Comparison of ENCODE assay signal across 8 mouse cellular contexts in genomic region chr5:92809416-92809750, GRCm38 (mm10).
DNase-seq lines count a peak whose midpoint lies in the region; ATAC-seq and TF ChIP-seq lines count a peak whose summit lies in the region.

No protein-coding gene starts in this region.

- intact Hi-C loops in heart, postnatal 10 days (cut with DNase I): loop anchor here (5.0 kb wide), 1 partner anchor 52 kb away; no protein-coding TSS in a partner anchor

- no peaks in the 10 kb centered on the region for H3K36me3 ChIP-seq in heart, postnatal 0 days (replicated peaks; ENCODE audit: control insufficient read depth, insufficient read depth, low read length)
- no peaks in the 10 kb centered on the region for H3K36me3 ChIP-seq in embryonic facial prominence, embryonic 13.5 days
- no peaks in the 10 kb centered on the region for H3K36me3 ChIP-seq in intestine, embryonic 14.5 days (ENCODE audit: control insufficient read depth, insufficient read depth, low read length)
- H3K36me3 ChIP-seq in midbrain, embryonic 14.5 days (ENCODE audit: control insufficient read depth, insufficient read depth, low read length): no peaks in the 10 kb centered on the region

- peak overlapping the region; percentile 65 for H3K4me2 ChIP-seq in heart, postnatal 0 days (ENCODE audit: low read depth, low read length)
- H3K4me2 ChIP-seq in embryonic facial prominence, embryonic 13.5 days: peak overlapping the region; percentile 63
- H3K4me2 ChIP-seq in intestine, embryonic 14.5 days (ENCODE audit: low read length): peak overlapping the region; percentile 58
- H3K4me2 ChIP-seq in midbrain, embryonic 14.5 days (ENCODE audit: low read length): peak overlapping the region; percentile 58

- no peaks in the 10 kb centered on the region for H3K27me3 ChIP-seq in heart, postnatal 0 days (ENCODE audit: control insufficient read depth, insufficient read depth, low read length)
- H3K27me3 ChIP-seq in embryonic facial prominence, embryonic 13.5 days: peaks cover 16% of the 10 kb centered on the region
- no peaks in the 10 kb centered on the region for H3K27me3 ChIP-seq in intestine, embryonic 14.5 days (replicated peaks; ENCODE audit: control insufficient read depth, insufficient read depth, low read length)
- peaks cover 4% of the 10 kb centered on the region; the same call in 1 of the 2 replicates for H3K27me3 ChIP-seq in midbrain, embryonic 14.5 days (ENCODE audit: control insufficient read depth, insufficient read depth, low read length)

- H3K4me3 ChIP-seq in heart, postnatal 0 days (ENCODE audit: low read depth, low read length): peak overlapping the region; percentile 56
- H3K4me3 ChIP-seq in embryonic facial prominence, embryonic 13.5 days: peak overlapping the region; percentile 39
- H3K4me3 ChIP-seq in intestine, embryonic 14.5 days (ENCODE audit: low read depth, low read length): peak overlapping the region; percentile 26; the same call in 1 of the 2 replicates
- peak overlapping the region; percentile 26 for H3K4me3 ChIP-seq in midbrain, embryonic 14.5 days (replicated peaks; ENCODE audit: low read depth, low read length)

- H3K4me1 ChIP-seq in heart, postnatal 0 days (ENCODE audit: control insufficient read depth, insufficient read depth): peaks cover 30% of the 10 kb centered on the region
- H3K4me1 ChIP-seq in embryonic facial prominence, embryonic 13.5 days: peaks cover 30% of the 10 kb centered on the region
- peaks cover 41% of the 10 kb centered on the region for H3K4me1 ChIP-seq in intestine, embryonic 14.5 days (replicated peaks; ENCODE audit: control insufficient read depth, insufficient read depth, low read length)
- peaks cover 14% of the 10 kb centered on the region; the same call in 1 of the 2 replicates for H3K4me1 ChIP-seq in midbrain, embryonic 14.5 days (ENCODE audit: control insufficient read depth, insufficient read depth, low read length)

- peak overlapping the region; percentile 63 for H3K9ac ChIP-seq in heart, postnatal 0 days (replicated peaks; ENCODE audit: low read depth, low read length)
- no peak overlapping the region for H3K9ac ChIP-seq in embryonic facial prominence, embryonic 13.5 days
- peak overlapping the region; percentile 8; the same call in 1 of the 2 replicates for H3K9ac ChIP-seq in intestine, embryonic 14.5 days (ENCODE audit: low read length)
- H3K9ac ChIP-seq in midbrain, embryonic 14.5 days (replicated peaks; ENCODE audit: low read length): peak overlapping the region; percentile 48; the same call in 1 of the 2 replicates

- no peak for ATAC-seq in heart, postnatal 0 days (ENCODE audit: insufficient read depth, low read depth)
- peak; percentile 35; the same call in 1 of the 2 replicates for ATAC-seq in embryonic facial prominence, embryonic 13.5 days (ENCODE audit: insufficient number of reproducible peaks, insufficient read depth, low FRiP score, low TSS enrichment, low read depth)
- no peak; the same call in 1 of the 2 replicates for ATAC-seq in intestine, embryonic 14.5 days (replicated peaks; ENCODE audit: low FRiP score, low TSS enrichment, low read depth)
- no peak for ATAC-seq in midbrain, embryonic 14.5 days (ENCODE audit: low FRiP score, low TSS enrichment)

- peak overlapping the region; percentile 86 for H3K27ac ChIP-seq in heart, postnatal 0 days (ENCODE audit: low read depth)
- H3K27ac ChIP-seq in embryonic facial prominence, embryonic 13.5 days: no peak overlapping the region
- peak overlapping the region; percentile 9; the same call in 1 of the 2 replicates for H3K27ac ChIP-seq in intestine, embryonic 14.5 days (ENCODE audit: low read depth)
- H3K27ac ChIP-seq in midbrain, embryonic 14.5 days (replicated peaks; ENCODE audit: low read depth, low read length): 0 out of 2 replicates have a peak overlapping the region, but pooled peaks have one; percentile 49

- H3K9me3 ChIP-seq in heart, postnatal 0 days (replicated peaks; ENCODE audit: control insufficient read depth, low read length): no peaks in the 10 kb centered on the region
- H3K9me3 ChIP-seq in embryonic facial prominence, embryonic 13.5 days: no peaks in the 10 kb centered on the region
- no peaks in the 10 kb centered on the region for H3K9me3 ChIP-seq in intestine, embryonic 14.5 days (ENCODE audit: control insufficient read depth, low read length)
- H3K9me3 ChIP-seq in midbrain, embryonic 14.5 days (ENCODE audit: control insufficient read depth, low read length): no peaks in the 10 kb centered on the region

- TF ChIP-seq CTCF in heart, postnatal 0 days (IDR thresholded peaks at IDR 0.05; ENCODE audit: low read depth): no peak

- no peak for DNase-seq in heart, postnatal 0 days (ENCODE audit: low spot score)
- DNase-seq in heart, postnatal 10 days: no peak
- no peak for DNase-seq in intestine, embryonic 14.5 days (ENCODE audit: low spot score)
- DNase-seq in midbrain, embryonic 14.5 days: no peak
- DNase-seq in right cerebral cortex, postnatal 25 days: no peak
- no peak for DNase-seq in adrenal gland, adult (ENCODE audit: inconsistent age in 2 of 2, low spot score in 1 of 2)
- no peak for DNase-seq in frontal cortex, postnatal 10 days (ENCODE audit: low spot score in 2 of 2)

- TF ChIP-seq EP300 in heart, postnatal 0 days (IDR thresholded peaks at IDR 0.05; ENCODE audit: low read depth): no peak

- 19% methylated on average over 13 of the region's 13 CpGs for WGBS in heart, postnatal 0 days
- 19% methylated on average over 13 of the region's 13 CpGs for WGBS in embryonic facial prominence, embryonic 13.5 days
- WGBS in intestine, embryonic 14.5 days: 24% methylated on average over 13 of the region's 13 CpGs
- 19% methylated on average over 13 of the region's 13 CpGs for WGBS in midbrain, embryonic 14.5 days
